Mouse (Mus musculus): ENCODE measurements around the gene Tmem132a. TPM values are rescaled to one million over a fixed set of nuclear protein-coding genes. Genes with fewer than 3 reads are reported as not detected.

The Tmem132a gene
- total and polyA plus RNA-seq, 3 experiments = 2.9 to 22.9 TPM; not detected in 1

GRCm38 (mm10) chr19:10895016-10895528 is 25.3 kb upstream of the Tmem132a start, which contains the start of gene Prpf19 (continued):
- TF ChIP-seq NELFE (IDR thresholded peaks at IDR 0.05; ENCODE audit: low read depth, low read length) (peak; percentile 92), MEF2A (IDR thresholded peaks at IDR 0.05; ENCODE audit: borderline replicate concordance, low read depth, low read length) (peak; percentile 61; the same call in 1 of the 2 replicates), MXI1 (IDR thresholded peaks at IDR 0.05; ENCODE audit: low read depth, low read length) (peak; percentile 99), USF2 (conservative IDR thresholded peaks at IDR 0.05; ENCODE audit: low read depth, low read length) (no peak), E2F4 (IDR thresholded peaks at IDR 0.05; ENCODE audit: insufficient replicate concordance, low read depth, low read length) (peak; percentile 95), ETS1 (conservative IDR thresholded peaks at IDR 0.05; ENCODE audit: low read depth, low read length) (peak; percentile 27)

- peaks cover under 1 to 5% of the 10 kb centered on the region in 2 experiments for H3K36me3 ChIP-seq (replicated peaks in 1 of 2; ENCODE audit: control insufficient read depth in 1 of 2, insufficient read depth in 1 of 2, low read length in 1 of 2)
- no peak for TF ChIP-seq MAFK (IDR thresholded peaks at IDR 0.05; ENCODE audit: insufficient replicate concordance, low read length)
- TF ChIP-seq ETS1 (conservative IDR thresholded peaks at IDR 0.05; ENCODE audit: low read depth, low read length) = no peak
- TF ChIP-seq ZC3H11A (IDR thresholded peaks at IDR 0.05; ENCODE audit: low read depth, low read length) = no peak
- TF ChIP-seq HCFC1 (IDR thresholded peaks at IDR 0.05; ENCODE audit: low read depth, low read length) = no peak
- TF ChIP-seq IRF4 (IDR thresholded peaks at IDR 0.05; ENCODE audit: low read depth, low read length) = no peak
- no peak for TF ChIP-seq MYC (IDR thresholded peaks at IDR 0.05; ENCODE audit: low read depth, low read length)
- TF ChIP-seq PAX5 (IDR thresholded peaks at IDR 0.05; ENCODE audit: low read length) = no peak
- TF ChIP-seq USF2 (conservative IDR thresholded peaks at IDR 0.05; ENCODE audit: low read depth, low read length) = no peak
- no peak for TF ChIP-seq EP300 (IDR thresholded peaks at IDR 0.05; ENCODE audit: low read length)
- TF ChIP-seq RAD21 (IDR thresholded peaks at IDR 0.05; ENCODE audit: low read depth, low read length) = no peak
- TF ChIP-seq JUND (conservative IDR thresholded peaks at IDR 0.05; ENCODE audit: low read depth, low read length) = no peak
- TF ChIP-seq POLR2A (IDR thresholded peaks at IDR 0.05; ENCODE audit: low read depth, low read length) = no peak
- TF ChIP-seq RCOR1 (conservative IDR thresholded peaks at IDR 0.05; ENCODE audit: low read depth, low read length) = no peak
- no peak for TF ChIP-seq NRF1 (IDR thresholded peaks at IDR 0.05; ENCODE audit: low read depth, low read length)
- TF ChIP-seq ZMIZ1 (IDR thresholded peaks at IDR 0.05; ENCODE audit: low read depth, low read length) = no peak
- no peak for TF ChIP-seq SMC3 (IDR thresholded peaks at IDR 0.05; ENCODE audit: low read depth, low read length)
- no peak for TF ChIP-seq UBTF (IDR thresholded peaks at IDR 0.05; ENCODE audit: low read depth, low read length)
- no peak for TF ChIP-seq MEF2A (IDR thresholded peaks at IDR 0.05; ENCODE audit: borderline replicate concordance, low read depth, low read length)
- in situ Hi-C loops (cut with MboI; ENCODE audit: low pct_ligation_motif_present, low pct_unique_long_range_greater_than_20kb, low sequenced_read_pairs) (no loop called here), dilution Hi-C loops (cut with MboI; ENCODE audit: extremely low pct_ligation_motif_present, extremely low pct_unique_long_range_greater_than_20kb, low sequenced_read_pairs) (no loop called here)
- H3K27ac ChIP-seq (ENCODE audit: insufficient read depth, low read depth) = no peak overlapping the region
- peaks cover 3 to 16% of the 10 kb centered on the region in 2 experiments; a peak in 3 of 4 replicates for H3K4me1 ChIP-seq (ENCODE audit: control insufficient read depth in 1 of 2, insufficient read depth in 2 of 2)
- no peak overlapping the region for H3K4me3 ChIP-seq (replicated peaks in 1 of 3; ENCODE audit: low read depth in 2 of 3, low read length in 2 of 3, poor library complexity in 1 of 3)
- peaks cover 5% of the 10 kb centered on the region for H3K9me3 ChIP-seq (replicated peaks; ENCODE audit: low read length)
- DNase-seq (ENCODE audit: extremely low read depth) = no peak
- H3K9ac ChIP-seq (ENCODE audit: insufficient read depth, low read depth) = no peak overlapping the region
- H3K27me3 ChIP-seq (replicated peaks) = peaks cover 1% of the 10 kb centered on the region
- H3K4me2 ChIP-seq (ENCODE audit: insufficient read depth, low read depth, poor library complexity, severe bottlenecking) = no peak overlapping the region
- peaks cover 20% of the 10 kb centered on the region for H3K79me2 ChIP-seq (replicated peaks; ENCODE audit: control insufficient read depth, extremely low read depth, insufficient read depth, poor library complexity, severe bottlenecking)
Measured at GRCm38 (mm10) chr19:10892201-10892600, 22.5 kb upstream of the Tmem132a start.
